Mouse (Mus musculus) neural tube, embryonic 13.5 days (tissue): Measurements from ENCODE around the gene Oprd1. TPM values are rescaled to one million over a fixed set of nuclear protein-coding genes. Genes with fewer than 3 reads are reported as not detected.

ENCODE experiments used
- ATAC-seq: fragments of 200-750 bp; cut with Nextera tagmentation; 2 replicates; pipeline ENCODE4 v1.8.0; 2017; ENCODE audit warnings: low read depth, mild to moderate bottlenecking, moderate TSS enrichment, moderate library complexity
- H3K27ac ChIP-seq: fragments of 300-500 bp; sonication (generic); replicated peaks from 2 replicates; pipeline ENCODE4 v1.5.1; 2015; ENCODE audit warnings: moderate library complexity, mild to moderate bottlenecking, inconsistent platforms
- H3K27me3 ChIP-seq: fragments of 300-500 bp; sonication (generic); 2 replicates; pipeline ENCODE4 v1.6.1; 2015; ENCODE audit warnings: mild to moderate bottlenecking, inconsistent platforms
- H3K36me3 ChIP-seq: fragments of 300-500 bp; sonication (generic); 2 replicates; pipeline ENCODE4 v1.6.1; 2015; ENCODE audit warnings: mild to moderate bottlenecking, inconsistent platforms
- H3K4me1 ChIP-seq: fragments of 300-500 bp; sonication (generic); replicated peaks from 2 replicates; pipeline ENCODE4 v1.6.1; 2015; ENCODE audit warnings: inconsistent platforms
- H3K4me2 ChIP-seq: fragments of 300-500 bp; sonication (generic); 2 replicates; pipeline ENCODE4 v1.6.1; 2015; ENCODE audit warnings: inconsistent platforms, mild to moderate bottlenecking, moderate library complexity
- H3K4me3 ChIP-seq: fragments of 300-500 bp; sonication (generic); 2 replicates; pipeline ENCODE4 v1.5.1; 2015; ENCODE audit warnings: mild to moderate bottlenecking, inconsistent platforms
- H3K9ac ChIP-seq: fragments of 300-500 bp; sonication (generic); 2 replicates; pipeline ENCODE4 v1.6.1; 2015; ENCODE audit warnings: moderate library complexity, mild to moderate bottlenecking, inconsistent platforms
- H3K9me3 ChIP-seq: fragments of 300-500 bp; sonication (generic); 2 replicates; pipeline ENCODE4 v1.6.1; 2016; ENCODE audit warnings: inconsistent platforms
- WGBS: fragments of 180-500 bp; shearing (Covaris S2); methylation state at CpG from one replicate; pipeline ENCODE4 v1.1.7; 2015; 5-methylcytosine and 5-hydroxymethylcytosine counted together
- polyA plus RNA-seq: library from polyadenylated mRNA; unstranded; fragments of >200 nt; fragmentation: Nextera tagmentation; extraction: Ambion mirVana; gene quantifications from 2 replicates; pipeline ENCODE4 v1.2.1, GENCODE M21; 2015

Oprd1 gene
- polyA plus RNA-seq, 1 experiment from 2014 or later = 0.77 TPM

DNA sequence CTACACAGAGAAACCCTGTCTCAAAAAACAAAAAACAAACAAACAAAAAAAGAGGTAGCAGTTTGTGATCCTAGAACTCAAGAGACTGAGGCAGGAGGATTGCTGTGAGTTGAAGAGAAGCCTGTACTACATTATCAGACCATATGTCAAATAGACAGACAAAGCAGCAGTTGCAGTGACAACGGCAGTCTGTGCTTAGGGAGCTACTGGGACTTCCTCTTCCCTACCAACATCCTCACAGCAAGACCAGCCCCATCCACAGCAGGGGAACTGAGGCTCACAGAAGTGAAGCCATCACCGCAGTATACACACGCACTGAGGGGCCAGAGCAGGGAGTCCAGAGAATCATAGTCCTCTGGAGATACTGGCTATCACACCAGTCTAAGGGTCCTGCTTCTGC, 78.7 kb downstream of the Oprd1 start:
- no peaks in the 10 kb centered on the region for H3K36me3 ChIP-seq
- no peak overlapping the region for H3K27ac ChIP-seq
- WGBS = 51% methylated on average over 3 of the region's 3 CpGs
- no peak overlapping the region for H3K9ac ChIP-seq
- ATAC-seq = no peak
- H3K9me3 ChIP-seq = no peaks in the 10 kb centered on the region
- H3K4me3 ChIP-seq = no peak overlapping the region
- H3K27me3 ChIP-seq = no peaks in the 10 kb centered on the region
- H3K4me2 ChIP-seq = no peak overlapping the region
- peaks cover 11% of the 10 kb centered on the region for H3K4me1 ChIP-seq

GRCm38 (mm10) chr4:132064550-132064949, 79.7 kb downstream of the Oprd1 start:
- no peak for ATAC-seq
- no peaks in the 10 kb centered on the region for H3K9me3 ChIP-seq
- peaks cover 11% of the 10 kb centered on the region for H3K4me1 ChIP-seq
- H3K4me3 ChIP-seq = no peak overlapping the region
- WGBS = 92% methylated on average over 5 of the region's 5 CpGs
- H3K27me3 ChIP-seq = no peaks in the 10 kb centered on the region
- H3K4me2 ChIP-seq = no peak overlapping the region
- no peaks in the 10 kb centered on the region for H3K36me3 ChIP-seq
- no peak overlapping the region for H3K27ac ChIP-seq
- no peak overlapping the region for H3K9ac ChIP-seq

GRCm38 (mm10) chr4:132062934-132063884, 81.1 kb downstream of the Oprd1 start:
- Histone ChIP-seq H3K4me1 (peaks cover 11% of the 10 kb centered on the region), H3K36me3 (no peaks in the 10 kb centered on the region), H3K9me3 (no peaks in the 10 kb centered on the region), H3K27ac (no peak overlapping the region), H3K9ac (no peak overlapping the region), H3K27me3 (no peaks in the 10 kb centered on the region), H3K4me3 (no peak overlapping the region), H3K4me2 (no peak overlapping the region)
- 79% methylated on average over 17 of the region's 17 CpGs for WGBS
- ATAC-seq = no peak

DNA sequence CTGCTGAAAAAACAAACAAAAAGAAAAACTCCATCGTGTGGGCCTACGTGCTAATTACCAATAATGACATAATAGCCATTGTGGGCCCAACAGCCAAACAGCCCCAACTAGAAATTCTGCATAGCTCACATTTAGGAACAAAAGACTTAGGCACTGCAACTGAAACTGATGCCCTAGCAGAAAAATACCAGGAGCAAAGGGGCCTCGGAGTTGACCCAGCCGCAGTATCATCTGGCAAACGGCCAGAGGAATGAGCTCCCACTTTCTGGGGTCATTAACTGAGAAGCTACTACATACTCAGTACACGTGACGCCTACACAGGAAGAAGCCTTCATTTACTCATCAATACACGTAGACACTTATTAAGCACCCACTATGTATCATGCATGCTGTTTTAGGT, 82.0 kb downstream of the Oprd1 start:
- Histone ChIP-seq H3K4me3 (no peak overlapping the region), H3K27ac (no peak overlapping the region), H3K27me3 (no peaks in the 10 kb centered on the region), H3K9me3 (no peaks in the 10 kb centered on the region), H3K36me3 (no peaks in the 10 kb centered on the region), H3K9ac (no peak overlapping the region), H3K4me1 (peaks cover 11% of the 10 kb centered on the region; the same call in 1 of the 2 replicates), H3K4me2 (no peak overlapping the region)
- WGBS = 60% methylated on average over 8 of the region's 8 CpGs
- ATAC-seq = no peak

Other genes starting within 250 kb of the Oprd1 start
- gene Tmem200b, start 222.7 kb downstream of the Oprd1 start, polyA plus RNA-seq = 0.14 and 0.29 TPM in 2 replicates
- gene Gm10300, start 69.8 kb downstream of the Oprd1 start, polyA plus RNA-seq = 0.20 TPM in 1 of 2 replicates, not detected in the other
- 95.5 and 113 TPM in 2 replicates for gene Epb41, start 69.2 kb downstream of the Oprd1 start, polyA plus RNA-seq
- 123 and 125 TPM in 2 replicates for gene Ythdf2, start 67.8 kb upstream of the Oprd1 start, polyA plus RNA-seq
- 40.8 and 44.1 TPM in 2 replicates for gene Gmeb1, start 117.1 kb upstream of the Oprd1 start, polyA plus RNA-seq
- gene Taf12, start 129.9 kb upstream of the Oprd1 start, polyA plus RNA-seq = 43.2 and 45.3 TPM in 2 replicates
- 1.1 and 1.7 TPM in 2 replicates for gene Rab42, start 158.9 kb upstream of the Oprd1 start, polyA plus RNA-seq
- gene Trnau1ap, start 185.1 kb upstream of the Oprd1 start, polyA plus RNA-seq = 77.5 and 81.3 TPM in 2 replicates
- gene Rcc1, start 209.1 kb upstream of the Oprd1 start, polyA plus RNA-seq = 35.6 and 36.1 TPM in 2 replicates